Mouse (Mus musculus): ENCODE measurements around the gene Gm20888. TPM values are rescaled to one million over a fixed set of nuclear protein-coding genes. Genes with fewer than 3 reads are reported as not detected.
"Not testable (repeated sequence)": the region's sequence is repeated elsewhere in the genome, so short reads cannot be mapped to it uniquely, and the experiment has no call there.

The Gm20888 gene
- polyA plus RNA-seq (2012): not detected in 2 replicates

DNA sequence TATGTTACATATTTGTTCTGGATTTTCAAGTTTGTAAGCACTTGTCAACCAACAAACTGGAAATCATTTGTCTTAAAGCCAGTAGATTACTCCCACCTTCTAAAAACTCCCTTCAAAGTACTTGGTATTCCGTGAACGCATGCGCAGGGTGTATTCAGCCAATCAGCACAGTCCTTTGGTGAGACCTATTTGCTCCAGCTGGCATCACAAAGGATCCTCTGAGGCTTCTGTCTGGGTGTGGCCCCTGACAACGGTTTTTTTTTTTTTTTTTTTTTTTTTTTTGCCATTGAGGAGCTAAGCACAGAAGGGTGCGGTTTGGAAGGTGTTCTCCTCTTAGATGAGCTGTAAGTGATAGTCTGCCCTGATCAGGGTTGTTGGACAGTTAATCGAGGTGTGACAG, at the start of gene Gm20888:
Gene Gm20888, plus strand, starts transcription at position 301 of the 400 bp plus-strand sequence.
- not testable (repeated sequence) for TF ChIP-seq GATA1 (IDR thresholded peaks at IDR 0.05; ENCODE audit: low read length)

Other genes with a start within 250 kb of the Gm20888 start
- gene Gm21118, start 168.2 kb upstream of the Gm20888 start, polyA plus RNA-seq (2012): not detected in 2 replicates
- not detected in 2 replicates for gene Gm29423, start 138.6 kb upstream of the Gm20888 start, polyA plus RNA-seq (2012)
- not detected in 2 replicates for gene Gm29644, start 138.5 kb upstream of the Gm20888 start, polyA plus RNA-seq (2012)